Mouse (Mus musculus): ENCODE measurements around the gene Efna5. TPM values are rescaled to one million over a fixed set of nuclear protein-coding genes. Genes with fewer than 3 reads are reported as not detected.

The Efna5 gene
- polyA plus RNA-seq, 1 experiment from 2014 or later = 34.6 TPM

DNA sequence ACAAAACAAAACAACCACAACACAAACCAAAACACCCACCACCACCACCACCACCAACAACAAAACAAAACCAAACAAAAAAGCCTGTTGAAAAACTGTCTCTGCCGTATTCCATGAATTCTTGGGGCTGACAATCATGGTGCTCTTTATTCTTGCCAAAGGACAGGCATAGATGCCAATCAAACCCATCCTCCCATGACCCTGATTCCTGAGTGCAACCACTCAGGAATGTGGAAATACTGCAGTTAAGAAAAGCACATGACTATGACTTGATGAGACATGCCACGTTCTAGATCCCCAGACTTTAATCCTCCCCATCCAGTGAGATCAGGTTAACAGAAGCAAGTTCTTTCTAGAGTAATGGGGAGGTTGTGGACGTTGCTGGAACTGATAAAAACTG is 246.2 kb downstream of the Efna5 start:
- H3K36me3 ChIP-seq = no peaks in the 10 kb centered on the region
- no peaks in the 10 kb centered on the region for H3K4me1 ChIP-seq
- WGBS = 74% methylated on average over 3 of the region's 3 CpGs
- H3K9me3 ChIP-seq = no peaks in the 10 kb centered on the region
- no peaks in the 10 kb centered on the region for H3K27me3 ChIP-seq (replicated peaks)
- H3K27ac ChIP-seq = no peak overlapping the region
- no peak overlapping the region for H3K4me3 ChIP-seq (replicated peaks)
- ATAC-seq (ENCODE audit: insufficient read depth, low FRiP score, low read depth) = no peak
- no peak overlapping the region for H3K4me2 ChIP-seq
- no peak overlapping the region for H3K9ac ChIP-seq

DNA sequence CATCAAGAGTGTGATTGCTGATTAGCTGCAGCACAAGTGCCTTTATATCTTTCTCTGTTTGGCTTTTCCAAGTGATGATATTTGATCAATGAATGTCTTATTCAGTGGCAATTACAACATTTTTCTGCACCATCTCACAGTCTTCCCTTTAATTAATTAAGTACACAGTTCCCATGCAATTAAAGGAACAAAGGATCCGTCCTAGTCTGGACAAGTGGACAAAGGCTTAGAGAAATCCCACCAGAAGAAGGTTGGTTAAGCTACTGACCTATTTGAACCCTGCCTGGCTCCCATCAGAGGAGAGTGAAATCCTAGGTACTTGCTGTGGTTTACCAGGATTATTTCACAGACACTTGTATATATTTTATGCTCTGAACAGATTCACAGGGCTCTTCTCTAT is 252.6 kb downstream of the Efna5 start:
- Histone ChIP-seq H3K27ac (no peak overlapping the region), H3K9me3 (no peaks in the 10 kb centered on the region), H3K36me3 (no peaks in the 10 kb centered on the region), H3K4me1 (no peaks in the 10 kb centered on the region; the same call in 1 of the 2 replicates), H3K4me2 (no peak overlapping the region), H3K9ac (no peak overlapping the region), H3K4me3 (replicated peaks) (no peak overlapping the region), H3K27me3 (replicated peaks) (no peaks in the 10 kb centered on the region)
- WGBS = 82% methylated on average over 1 of the region's 1 CpGs
- no peak for ATAC-seq (ENCODE audit: insufficient read depth, low FRiP score, low read depth)

DNA sequence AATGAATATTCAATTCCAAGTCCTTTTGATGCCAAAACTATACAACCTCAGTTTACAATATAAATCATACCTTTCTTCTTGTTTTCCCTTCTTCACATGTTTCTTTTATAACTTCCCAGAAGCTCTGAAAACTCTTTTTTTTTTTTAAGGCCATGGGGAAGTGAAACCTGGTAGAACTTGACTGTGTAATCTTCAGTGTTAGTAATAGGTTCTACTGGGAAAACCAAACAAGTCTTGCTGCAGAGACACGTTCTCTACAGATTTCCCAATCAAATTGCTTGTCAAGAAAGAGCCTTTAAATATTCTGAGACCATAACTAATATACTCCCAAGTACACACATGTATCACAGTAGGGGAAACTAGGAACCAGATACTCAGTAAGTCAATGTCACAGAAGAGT is 253.6 kb downstream of the Efna5 start:
- Histone ChIP-seq H3K4me1 (no peaks in the 10 kb centered on the region; the same call in 1 of the 2 replicates), H3K36me3 (no peaks in the 10 kb centered on the region), H3K9me3 (no peaks in the 10 kb centered on the region), H3K4me3 (replicated peaks) (no peak overlapping the region), H3K9ac (no peak overlapping the region), H3K4me2 (no peak overlapping the region), H3K27ac (no peak overlapping the region), H3K27me3 (replicated peaks) (no peaks in the 10 kb centered on the region)
- 53% methylated on average over 1 of the region's 1 CpGs for whole genome bisulfite sequencing
- no peak for ATAC-seq (ENCODE audit: insufficient read depth, low FRiP score, low read depth)

DNA sequence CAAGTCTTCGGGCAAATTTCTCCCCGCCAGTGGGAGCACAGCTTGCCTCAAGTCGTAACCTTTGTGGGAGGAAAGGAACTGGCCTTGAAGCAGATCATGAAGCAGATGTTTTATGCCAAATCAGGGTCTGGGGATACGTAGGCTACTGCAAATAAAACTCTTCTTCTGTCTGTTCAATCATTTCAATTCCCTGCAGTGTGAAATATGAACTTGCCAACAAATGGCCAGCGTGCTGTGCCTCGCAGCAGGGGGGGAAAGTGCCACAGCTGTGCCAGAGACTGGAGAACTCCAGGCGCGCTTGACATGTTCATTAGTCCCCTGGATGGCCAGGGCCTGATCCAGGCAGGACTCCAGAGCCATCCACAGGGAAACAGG is 255.5 kb downstream of the Efna5 start:
- Histone ChIP-seq H3K27me3 (replicated peaks) (no peaks in the 10 kb centered on the region), H3K4me1 (no peaks in the 10 kb centered on the region; the same call in 1 of the 2 replicates), H3K9me3 (no peaks in the 10 kb centered on the region), H3K9ac (no peak overlapping the region), H3K36me3 (no peaks in the 10 kb centered on the region), H3K4me3 (replicated peaks) (no peak overlapping the region), H3K27ac (no peak overlapping the region), H3K4me2 (no peak overlapping the region)
- WGBS = 61% methylated on average over 8 of the region's 8 CpGs
- no peak for ATAC-seq (ENCODE audit: insufficient read depth, low FRiP score, low read depth)

DNA sequence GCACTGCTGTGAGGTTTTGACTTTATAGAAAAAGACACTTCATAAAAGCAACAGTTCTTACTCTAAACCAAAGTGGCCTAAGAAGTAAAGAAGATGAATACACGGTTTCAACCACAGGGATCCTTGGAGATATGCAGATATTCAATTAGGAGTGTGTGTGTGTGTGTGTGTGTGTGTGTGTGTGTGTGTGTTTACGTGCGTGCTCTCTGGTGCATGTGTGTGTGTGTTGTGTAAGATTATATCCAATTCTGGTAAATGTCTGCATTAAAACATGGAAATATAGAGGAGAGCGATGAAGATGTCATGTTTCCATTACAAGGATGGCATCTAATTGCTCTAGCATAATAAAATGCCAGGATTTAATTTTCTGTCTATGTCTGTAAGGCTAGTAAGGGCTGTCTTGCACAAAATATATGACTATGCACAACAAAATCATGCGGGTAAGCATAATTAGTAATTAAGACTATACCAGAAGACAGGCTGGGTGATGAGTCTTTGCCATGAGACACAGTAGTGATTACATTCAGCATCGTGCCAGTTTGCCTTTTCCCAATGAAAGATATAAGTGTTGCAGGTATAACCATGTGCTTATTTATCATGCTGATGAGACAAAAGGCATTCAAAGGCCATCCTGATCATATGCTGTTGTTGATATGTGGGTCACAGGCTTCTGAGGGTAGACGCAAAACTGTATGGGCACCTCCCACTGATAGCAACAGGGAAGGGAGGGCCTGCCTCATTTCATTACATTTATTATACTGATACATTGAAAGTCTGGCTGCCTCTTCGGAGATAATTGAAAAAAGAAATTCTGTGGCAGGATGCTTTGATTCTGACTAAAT is 256.1 kb downstream of the Efna5 start:
- ATAC-seq (ENCODE audit: insufficient read depth, low FRiP score, low read depth) = no peak
- H3K27me3 ChIP-seq (replicated peaks) = no peaks in the 10 kb centered on the region
- no peak overlapping the region for H3K4me2 ChIP-seq
- H3K4me3 ChIP-seq (replicated peaks) = no peak overlapping the region
- H3K9me3 ChIP-seq = no peaks in the 10 kb centered on the region
- no peak overlapping the region for H3K27ac ChIP-seq
- 81% methylated on average over 8 of the region's 8 CpGs for WGBS
- H3K9ac ChIP-seq = no peak overlapping the region
- no peaks in the 10 kb centered on the region for H3K36me3 ChIP-seq
- no peaks in the 10 kb centered on the region; the same call in 1 of the 2 replicates for H3K4me1 ChIP-seq

DNA sequence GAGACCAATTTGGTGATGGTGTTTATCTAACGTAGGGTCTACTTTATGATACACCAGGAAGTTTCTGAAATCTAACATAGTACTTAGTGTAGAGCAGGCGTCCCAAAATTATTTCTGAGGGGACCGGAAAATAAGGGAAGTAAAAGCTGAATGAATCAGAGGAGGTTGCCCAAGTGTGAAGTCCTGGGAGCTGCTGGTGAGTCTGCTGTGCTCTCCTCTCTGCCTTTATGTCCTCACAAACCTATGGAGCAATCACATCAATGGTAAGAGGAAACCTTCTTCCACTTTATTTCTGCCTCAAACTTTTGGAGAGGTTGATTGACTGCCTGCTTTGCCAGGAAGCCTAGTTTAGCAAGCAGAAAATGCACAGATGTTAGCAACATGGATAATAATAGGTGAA is 257.9 kb downstream of the Efna5 start:
- H3K27ac ChIP-seq = no peak overlapping the region
- no peak overlapping the region for H3K9ac ChIP-seq
- no peak for ATAC-seq (ENCODE audit: insufficient read depth, low FRiP score, low read depth)
- no peaks in the 10 kb centered on the region; the same call in 1 of the 2 replicates for H3K4me1 ChIP-seq
- H3K27me3 ChIP-seq (replicated peaks) = no peaks in the 10 kb centered on the region
- H3K9me3 ChIP-seq = no peaks in the 10 kb centered on the region
- WGBS = 89% methylated on average over 3 of the region's 3 CpGs
- no peak overlapping the region for H3K4me2 ChIP-seq
- H3K4me3 ChIP-seq (replicated peaks) = no peak overlapping the region
- H3K36me3 ChIP-seq = no peaks in the 10 kb centered on the region

DNA sequence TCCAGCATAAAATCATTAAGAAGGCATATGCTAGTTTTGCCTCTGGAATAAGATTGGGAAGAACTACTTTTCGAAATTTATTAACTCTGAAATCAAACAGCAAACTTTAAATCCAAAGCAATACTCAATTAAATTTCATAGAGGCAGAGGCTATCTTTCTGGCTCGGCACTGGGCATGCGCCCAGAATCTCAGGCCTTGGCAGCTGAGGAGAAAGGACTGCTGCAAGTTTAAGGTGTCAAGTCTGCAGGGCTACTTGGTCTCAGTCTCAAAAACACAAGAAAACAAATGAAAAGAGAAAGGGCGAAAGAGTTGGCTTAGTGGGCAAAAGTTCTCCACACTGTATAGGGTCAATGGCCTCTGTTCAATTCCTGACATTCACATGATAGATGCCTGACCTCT is 258.6 kb downstream of the Efna5 start:
- 78% methylated on average over 4 of the region's 4 CpGs for WGBS
- Histone ChIP-seq H3K36me3 (no peaks in the 10 kb centered on the region), H3K4me2 (no peak overlapping the region), H3K27me3 (replicated peaks) (no peaks in the 10 kb centered on the region), H3K9me3 (no peaks in the 10 kb centered on the region), H3K9ac (no peak overlapping the region), H3K4me3 (replicated peaks) (no peak overlapping the region), H3K4me1 (no peaks in the 10 kb centered on the region; the same call in 1 of the 2 replicates), H3K27ac (no peak overlapping the region)
- ATAC-seq (ENCODE audit: insufficient read depth, low FRiP score, low read depth) = no peak

DNA sequence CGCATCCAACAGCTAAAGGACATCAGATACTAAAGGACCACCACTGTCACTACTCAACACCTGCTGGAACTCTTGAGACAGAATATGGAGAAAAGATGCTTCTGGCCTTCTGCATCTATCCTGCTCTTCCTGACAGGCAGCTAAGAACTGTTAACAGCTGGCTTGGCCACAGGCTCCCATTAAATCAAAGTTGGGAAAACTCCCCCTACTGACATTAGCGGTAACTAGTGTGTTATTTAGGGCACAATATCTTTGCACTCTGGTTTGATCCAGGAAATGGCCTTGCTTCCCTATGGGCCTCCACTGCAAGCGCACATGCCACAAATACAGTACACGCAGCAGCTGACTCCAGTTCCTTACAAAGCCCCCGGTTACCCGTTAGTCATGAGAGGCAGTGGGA is 266.0 kb downstream of the Efna5 start:
- no peak for ATAC-seq (ENCODE audit: insufficient read depth, low FRiP score, low read depth)
- Histone ChIP-seq H3K36me3 (no peaks in the 10 kb centered on the region), H3K27me3 (replicated peaks) (no peaks in the 10 kb centered on the region), H3K27ac (no peak overlapping the region), H3K9ac (no peak overlapping the region), H3K4me1 (no peaks in the 10 kb centered on the region), H3K9me3 (no peaks in the 10 kb centered on the region), H3K4me3 (replicated peaks) (no peak overlapping the region), H3K4me2 (no peak overlapping the region)
- WGBS = 58% methylated on average over 6 of the region's 6 CpGs

DNA sequence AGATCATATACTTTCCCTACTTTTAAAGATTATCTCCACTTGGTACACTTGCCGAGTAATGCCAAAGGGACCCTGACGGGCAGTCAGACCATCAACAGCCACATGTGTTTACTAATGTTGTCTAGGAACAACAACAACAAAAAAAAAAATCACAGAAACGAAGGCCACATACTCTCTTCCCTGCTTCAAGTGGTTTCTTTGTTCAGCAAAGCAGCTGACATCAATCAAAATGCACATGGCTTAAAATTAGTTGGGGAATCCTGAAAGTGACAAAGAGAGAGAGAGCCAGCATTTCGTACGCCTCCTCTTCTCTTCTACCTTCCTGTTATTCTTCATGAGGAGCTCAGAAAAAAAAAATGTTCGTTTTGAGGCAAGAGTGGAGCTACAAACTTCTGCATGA is 266.4 kb downstream of the Efna5 start:
- no peaks in the 10 kb centered on the region for H3K27me3 ChIP-seq (replicated peaks)
- no peaks in the 10 kb centered on the region for H3K9me3 ChIP-seq
- H3K27ac ChIP-seq = no peak overlapping the region
- WGBS = 50% methylated on average over 6 of the region's 6 CpGs
- no peak overlapping the region for H3K4me3 ChIP-seq (replicated peaks)
- no peak overlapping the region for H3K4me2 ChIP-seq
- no peaks in the 10 kb centered on the region for H3K36me3 ChIP-seq
- no peaks in the 10 kb centered on the region for H3K4me1 ChIP-seq
- no peak for ATAC-seq (ENCODE audit: insufficient read depth, low FRiP score, low read depth)
- no peak overlapping the region for H3K9ac ChIP-seq

DNA sequence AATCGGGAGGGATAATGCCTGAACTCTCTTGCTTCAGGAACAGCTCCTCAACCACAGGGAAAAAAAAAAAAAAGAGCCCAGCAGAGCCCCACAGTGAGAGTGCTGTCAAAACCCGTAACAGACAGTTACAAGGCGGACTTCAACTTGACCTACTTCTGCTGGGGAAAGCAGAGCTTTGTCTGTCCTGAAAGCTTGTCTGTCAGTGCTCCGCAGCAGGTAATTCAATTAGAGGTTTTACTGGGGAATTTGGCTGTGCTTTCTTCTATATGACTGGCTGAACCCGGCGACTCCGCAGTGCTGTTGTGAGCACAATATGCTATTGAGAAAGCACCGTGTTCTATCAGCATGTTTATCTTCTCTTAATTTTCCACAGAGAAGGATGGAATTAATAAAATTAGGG is 266.9 kb downstream of the Efna5 start:
- H3K4me1 ChIP-seq = no peaks in the 10 kb centered on the region
- no peak overlapping the region; the same call in 1 of the 2 replicates for H3K27ac ChIP-seq
- H3K36me3 ChIP-seq = no peaks in the 10 kb centered on the region
- no peak overlapping the region for H3K4me3 ChIP-seq (replicated peaks)
- 63% methylated on average over 8 of the region's 8 CpGs for WGBS
- no peaks in the 10 kb centered on the region for H3K9me3 ChIP-seq
- ATAC-seq (ENCODE audit: insufficient read depth, low FRiP score, low read depth) = no peak
- no peak overlapping the region for H3K4me2 ChIP-seq
- no peaks in the 10 kb centered on the region for H3K27me3 ChIP-seq (replicated peaks)
- no peak overlapping the region for H3K9ac ChIP-seq

DNA sequence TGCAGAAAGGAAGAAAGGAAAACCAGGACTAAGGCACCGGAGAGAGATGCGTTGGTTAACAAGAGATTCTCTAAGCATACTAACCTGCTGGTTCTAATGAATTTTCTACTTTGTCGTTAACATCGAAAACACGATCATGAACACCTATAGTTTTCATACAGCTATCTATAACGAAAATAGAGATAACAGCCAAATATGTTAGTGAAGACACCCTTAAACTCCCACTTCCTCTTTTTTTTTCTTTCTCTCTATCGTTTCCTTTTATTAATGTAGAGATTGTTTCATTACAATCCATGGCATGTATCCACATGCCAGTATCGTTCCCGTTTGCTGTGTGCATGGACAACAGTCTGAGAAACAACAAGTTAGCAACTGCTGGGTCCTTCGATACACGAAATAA is 267.9 kb downstream of the Efna5 start:
- Histone ChIP-seq H3K9me3 (no peaks in the 10 kb centered on the region), H3K27me3 (replicated peaks) (no peaks in the 10 kb centered on the region), H3K9ac (no peak overlapping the region), H3K4me1 (no peaks in the 10 kb centered on the region), H3K27ac (no peak overlapping the region), H3K36me3 (no peaks in the 10 kb centered on the region), H3K4me2 (no peak overlapping the region), H3K4me3 (replicated peaks) (no peak overlapping the region)
- WGBS = 90% methylated on average over 11 of the region's 11 CpGs
- ATAC-seq (ENCODE audit: insufficient read depth, low FRiP score, low read depth) = no peak

DNA sequence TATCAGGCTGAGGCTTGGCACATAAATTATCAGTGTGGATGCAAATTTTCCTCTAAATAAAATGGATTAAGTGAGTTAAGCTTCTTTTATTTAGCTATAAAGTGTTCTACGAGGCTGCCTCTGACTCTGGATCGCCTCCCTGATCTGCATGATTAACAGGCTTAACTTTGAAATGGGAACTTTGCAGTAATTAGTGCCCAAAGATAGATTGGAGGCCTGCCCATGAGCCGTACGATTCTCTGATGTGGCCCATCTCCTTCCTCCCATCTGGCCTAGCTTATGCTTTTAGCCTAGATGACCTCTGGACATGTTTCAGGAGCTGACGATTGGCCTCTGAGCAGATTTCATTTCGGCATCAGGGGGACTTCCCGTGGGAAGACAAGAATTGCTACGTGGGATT is 273.0 kb downstream of the Efna5 start:
- WGBS = 63% methylated on average over 8 of the region's 8 CpGs
- Histone ChIP-seq H3K9ac (no peak overlapping the region), H3K36me3 (no peaks in the 10 kb centered on the region), H3K27ac (no peak overlapping the region), H3K27me3 (replicated peaks) (no peaks in the 10 kb centered on the region), H3K4me2 (no peak overlapping the region), H3K4me1 (no peaks in the 10 kb centered on the region), H3K9me3 (no peaks in the 10 kb centered on the region), H3K4me3 (replicated peaks) (no peak overlapping the region)
- no peak for ATAC-seq (ENCODE audit: insufficient read depth, low FRiP score, low read depth)
